Mouse (Mus musculus): ENCODE results near the gene Igsf9. TPM values are rescaled to one million over a fixed set of nuclear protein-coding genes. Genes with fewer than 3 reads are reported as not detected.

Gene Igsf9
- polyA plus RNA-seq, 2 experiments: 29.6 to 62.0 TPM

- DNase-seq (ENCODE audit: low spot score): no peak
- no peak overlapping the region for H3K27ac ChIP-seq (replicated peaks; ENCODE audit: low read depth, low read length)
- no peaks in the 10 kb centered on the region for H3K27me3 ChIP-seq (ENCODE audit: control insufficient read depth, insufficient read depth, low read length)
- H3K4me1 ChIP-seq (ENCODE audit: control insufficient read depth, insufficient read depth, low read length): peaks cover 19% of the 10 kb centered on the region
- H3K9ac ChIP-seq (ENCODE audit: low read depth, low read length, severe bottlenecking): peak overlapping the region; percentile 65; the same call in 1 of the 2 replicates
- no peak for ATAC-seq (ENCODE audit: low FRiP score, low read depth)
- H3K9me3 ChIP-seq (ENCODE audit: control insufficient read depth, low read length): no peaks in the 10 kb centered on the region
- TF ChIP-seq POLR2A (IDR thresholded peaks at IDR 0.05; ENCODE audit: borderline replicate concordance, extremely low read depth, insufficient read depth, insufficient read length): no peak
- H3K4me2 ChIP-seq (replicated peaks; ENCODE audit: low read depth, low read length, severe bottlenecking): peak overlapping the region; percentile 90
- 17% methylated on average over 4 of the region's 4 CpGs for WGBS
- no peaks in the 10 kb centered on the region for H3K36me3 ChIP-seq (ENCODE audit: control insufficient read depth, insufficient read depth, low read length)
- peak overlapping the region; percentile 63 for H3K4me3 ChIP-seq (replicated peaks; ENCODE audit: low read length)
These were observed 1.7 kb downstream of the Igsf9 start for GRCm38 (mm10) chr1:172483361-172483660.

DNA sequence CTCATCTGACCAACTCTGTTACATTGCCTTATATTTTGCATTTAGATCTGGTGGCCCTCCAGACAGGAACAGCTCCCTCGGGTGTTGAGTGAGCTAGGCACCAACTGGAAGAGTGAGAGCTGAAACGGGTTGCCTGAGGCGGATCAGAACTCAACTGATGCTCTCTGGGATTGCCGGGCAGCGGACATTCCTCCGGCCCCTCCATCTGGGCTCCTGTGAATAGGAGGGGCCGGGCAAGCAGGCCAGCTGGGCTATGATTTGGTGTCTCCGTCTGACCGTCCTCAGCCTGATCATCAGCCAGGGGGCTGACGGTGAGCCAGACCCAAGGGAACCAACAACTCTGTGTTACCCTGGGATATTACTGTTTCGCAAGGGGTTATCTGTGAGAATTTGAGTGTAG, 2.6 kb downstream of the Igsf9 start:
- 59% methylated on average over 11 of the region's 11 CpGs for WGBS
- Histone ChIP-seq H3K4me2 (replicated peaks; ENCODE audit: low read depth, low read length, severe bottlenecking) (0 out of 2 replicates have a peak overlapping the region, but pooled peaks have one; percentile 5), H3K4me1 (ENCODE audit: control insufficient read depth, insufficient read depth, low read length) (peaks cover 19% of the 10 kb centered on the region), H3K36me3 (ENCODE audit: control insufficient read depth, insufficient read depth, low read length) (no peaks in the 10 kb centered on the region), H3K4me3 (replicated peaks; ENCODE audit: low read length) (no peak overlapping the region; the same call in 1 of the 2 replicates), H3K27ac (replicated peaks; ENCODE audit: low read depth, low read length) (no peak overlapping the region), H3K27me3 (ENCODE audit: control insufficient read depth, insufficient read depth, low read length) (no peaks in the 10 kb centered on the region), H3K9ac (ENCODE audit: low read depth, low read length, severe bottlenecking) (no peak overlapping the region), H3K9me3 (ENCODE audit: control insufficient read depth, low read length) (no peaks in the 10 kb centered on the region)
- no peak for ATAC-seq (ENCODE audit: low FRiP score, low read depth)
- no peak for TF ChIP-seq POLR2A (IDR thresholded peaks at IDR 0.05; ENCODE audit: borderline replicate concordance, extremely low read depth, insufficient read depth, insufficient read length)
- no peak for DNase-seq (ENCODE audit: low spot score)

DNA sequence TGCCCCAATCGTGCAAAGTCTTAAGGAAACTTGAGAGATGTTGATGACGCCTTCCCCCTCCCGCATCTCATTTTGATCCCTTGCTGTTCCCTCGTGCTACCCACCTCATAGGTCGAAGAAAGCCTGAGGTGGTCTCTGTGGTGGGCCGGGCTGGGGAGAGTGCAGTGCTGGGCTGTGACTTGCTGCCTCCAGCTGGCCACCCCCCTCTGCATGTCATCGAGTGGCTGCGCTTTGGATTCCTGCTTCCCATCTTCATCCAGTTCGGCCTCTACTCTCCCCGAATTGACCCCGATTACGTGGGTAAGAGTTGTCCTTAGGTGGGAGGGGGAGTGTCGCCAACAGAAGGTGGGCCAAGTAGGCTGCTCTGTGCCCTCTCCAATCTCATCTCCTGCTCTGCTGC, 3.1 kb downstream of the Igsf9 start:
- no peak overlapping the region for H3K27ac ChIP-seq (replicated peaks; ENCODE audit: low read depth, low read length)
- no peaks in the 10 kb centered on the region for H3K27me3 ChIP-seq (ENCODE audit: control insufficient read depth, insufficient read depth, low read length)
- DNase-seq (ENCODE audit: low spot score) (no peak), ATAC-seq (ENCODE audit: low FRiP score, low read depth) (no peak)
- 64% methylated on average over 13 of the region's 13 CpGs for WGBS
- peaks cover 19% of the 10 kb centered on the region for H3K4me1 ChIP-seq (ENCODE audit: control insufficient read depth, insufficient read depth, low read length)
- H3K9me3 ChIP-seq (ENCODE audit: control insufficient read depth, low read length): no peaks in the 10 kb centered on the region
- no peak for TF ChIP-seq POLR2A (IDR thresholded peaks at IDR 0.05; ENCODE audit: borderline replicate concordance, extremely low read depth, insufficient read depth, insufficient read length)
- H3K36me3 ChIP-seq (ENCODE audit: control insufficient read depth, insufficient read depth, low read length): no peaks in the 10 kb centered on the region
- H3K4me3 ChIP-seq (replicated peaks; ENCODE audit: low read length): no peak overlapping the region
- H3K9ac ChIP-seq (ENCODE audit: low read depth, low read length, severe bottlenecking): no peak overlapping the region
- H3K4me2 ChIP-seq (replicated peaks; ENCODE audit: low read depth, low read length, severe bottlenecking): no peak overlapping the region

DNA sequence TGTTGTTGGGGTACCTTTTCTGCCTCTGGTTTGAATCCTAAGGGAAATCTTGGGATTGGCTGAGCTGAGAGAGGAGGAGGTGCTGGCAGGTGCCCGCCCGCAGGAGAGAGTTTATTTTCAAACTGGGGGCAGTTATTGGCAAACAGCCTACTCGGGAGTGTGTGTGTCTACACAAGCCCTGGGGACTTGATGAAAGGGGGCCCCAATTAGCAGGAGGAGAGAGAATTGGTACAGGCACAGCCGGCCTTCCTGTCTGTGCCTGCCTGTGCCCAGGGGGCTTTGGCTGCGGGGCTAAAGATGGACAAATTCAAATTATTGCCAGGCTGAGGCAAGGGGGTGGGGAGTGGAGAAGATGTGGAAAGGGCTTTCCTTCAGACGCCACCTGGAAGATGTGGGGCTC, 4.2 kb downstream of the Igsf9 start:
- ATAC-seq (ENCODE audit: low FRiP score, low read depth): no peak
- Histone ChIP-seq H3K36me3 (ENCODE audit: control insufficient read depth, insufficient read depth, low read length) (no peaks in the 10 kb centered on the region), H3K9ac (ENCODE audit: low read depth, low read length, severe bottlenecking) (no peak overlapping the region), H3K9me3 (ENCODE audit: control insufficient read depth, low read length) (no peaks in the 10 kb centered on the region), H3K4me1 (ENCODE audit: control insufficient read depth, insufficient read depth, low read length) (peaks cover 23% of the 10 kb centered on the region), H3K27ac (replicated peaks; ENCODE audit: low read depth, low read length) (no peak overlapping the region), H3K4me3 (replicated peaks; ENCODE audit: low read length) (no peak overlapping the region), H3K4me2 (replicated peaks; ENCODE audit: low read depth, low read length, severe bottlenecking) (peak overlapping the region; percentile 10; the same call in 1 of the 2 replicates), H3K27me3 (ENCODE audit: control insufficient read depth, insufficient read depth, low read length) (no peaks in the 10 kb centered on the region)
- no peak for TF ChIP-seq POLR2A (IDR thresholded peaks at IDR 0.05; ENCODE audit: borderline replicate concordance, extremely low read depth, insufficient read depth, insufficient read length)
- no peak for DNase-seq (ENCODE audit: low spot score)
- 21% methylated on average over 6 of the region's 6 CpGs for WGBS

GRCm38 (mm10) chr1:172486236-172486635, 4.6 kb downstream of the Igsf9 start:
- Histone ChIP-seq H3K9ac (ENCODE audit: low read depth, low read length, severe bottlenecking) (no peak overlapping the region), H3K4me3 (replicated peaks; ENCODE audit: low read length) (no peak overlapping the region), H3K36me3 (ENCODE audit: control insufficient read depth, insufficient read depth, low read length) (no peaks in the 10 kb centered on the region), H3K27ac (replicated peaks; ENCODE audit: low read depth, low read length) (no peak overlapping the region), H3K4me2 (replicated peaks; ENCODE audit: low read depth, low read length, severe bottlenecking) (peak overlapping the region; percentile 10; the same call in 1 of the 2 replicates), H3K9me3 (ENCODE audit: control insufficient read depth, low read length) (no peaks in the 10 kb centered on the region), H3K27me3 (ENCODE audit: control insufficient read depth, insufficient read depth, low read length) (no peaks in the 10 kb centered on the region), H3K4me1 (ENCODE audit: control insufficient read depth, insufficient read depth, low read length) (peaks cover 23% of the 10 kb centered on the region)
- WGBS: 18% methylated on average over 4 of the region's 4 CpGs
- DNase-seq (ENCODE audit: low spot score) (no peak), ATAC-seq (ENCODE audit: low FRiP score, low read depth) (no peak)
- no peak for TF ChIP-seq POLR2A (IDR thresholded peaks at IDR 0.05; ENCODE audit: borderline replicate concordance, extremely low read depth, insufficient read depth, insufficient read length)

- no peaks in the 10 kb centered on the region for H3K9me3 ChIP-seq (ENCODE audit: control insufficient read depth, low read length)
- no peak overlapping the region for H3K27ac ChIP-seq (replicated peaks; ENCODE audit: low read depth, low read length)
- no peaks in the 10 kb centered on the region for H3K27me3 ChIP-seq (ENCODE audit: control insufficient read depth, insufficient read depth, low read length)
- 67% methylated on average over 5 of the region's 5 CpGs for WGBS
- no peaks in the 10 kb centered on the region for H3K36me3 ChIP-seq (ENCODE audit: control insufficient read depth, insufficient read depth, low read length)
- H3K4me3 ChIP-seq (replicated peaks; ENCODE audit: low read length): no peak overlapping the region
- no peak overlapping the region for H3K4me2 ChIP-seq (replicated peaks; ENCODE audit: low read depth, low read length, severe bottlenecking)
- no peak for DNase-seq (ENCODE audit: low spot score)
- TF ChIP-seq POLR2A (IDR thresholded peaks at IDR 0.05; ENCODE audit: borderline replicate concordance, extremely low read depth, insufficient read depth, insufficient read length): no peak
- H3K9ac ChIP-seq (ENCODE audit: low read depth, low read length, severe bottlenecking): no peak overlapping the region
- no peak for ATAC-seq (ENCODE audit: low FRiP score, low read depth)
- H3K4me1 ChIP-seq (ENCODE audit: control insufficient read depth, insufficient read depth, low read length): peaks cover 21% of the 10 kb centered on the region
These were observed 5.1 kb downstream of the Igsf9 start for GRCm38 (mm10) chr1:172486651-172487050.
